Mouse (Mus musculus) heart, postnatal 0 days (tissue): ENCODE results near the gene Gpr82.

Experiments
- CTCF ChIP-seq: IDR thresholded peaks from 2 replicates; pipeline ENCODE4 v1.5.1; 2016; ENCODE audit warnings: antibody characterized with exemption, control low read depth, low read depth
- EP300 ChIP-seq: IDR thresholded peaks from 2 replicates; pipeline ENCODE4 v1.6.1; 2016; ENCODE audit warnings: antibody characterized with exemption, low read depth

- TF ChIP-seq CTCF = no peak
- TF ChIP-seq EP300 = no peak
These were observed 27.2 kb downstream of the Gpr82 start for GRCm38 (mm10) chrX:13688356-13688755.
